Mouse (Mus musculus): ENCODE results near the gene Hsd17b3. TPM values are rescaled to one million over a fixed set of nuclear protein-coding genes. Genes with fewer than 3 reads are reported as not detected.
"Not testable (repeated sequence)": the region's sequence is repeated elsewhere in the genome, so short reads cannot be mapped to it uniquely, and the experiment has no call there.

The Hsd17b3 gene
- polyA plus RNA-seq, 1 experiment from 2014 or later = not detected

- Histone ChIP-seq H3K36me3 (no peaks in the 10 kb centered on the region), H3K4me2 (no peak overlapping the region), H3K4me3 (replicated peaks) (no peak overlapping the region), H3K4me1 (replicated peaks) (peaks cover 9% of the 10 kb centered on the region; the same call in 1 of the 2 replicates), H3K9me3 (no peaks in the 10 kb centered on the region), H3K27ac (no peak overlapping the region), H3K27me3 (no peaks in the 10 kb centered on the region), H3K9ac (replicated peaks) (no peak overlapping the region)
- WGBS = 41% methylated on average over 16 of the region's 16 CpGs
- no peak; the same call in 1 of the 2 replicates for ATAC-seq (ENCODE audit: insufficient number of reproducible peaks, insufficient read depth, low FRiP score, low TSS enrichment, low read depth)
Measured at GRCm38 (mm10) chr13:64081012-64081919, 7.8 kb downstream of the Hsd17b3 start.

GRCm38 (mm10) chr13:64077591-64077990 lies 11.4 kb downstream of the Hsd17b3 start:
- ATAC-seq (ENCODE audit: insufficient number of reproducible peaks, insufficient read depth, low FRiP score, low TSS enrichment, low read depth) = no peak
- Histone ChIP-seq H3K4me1 (replicated peaks) (peaks cover 9% of the 10 kb centered on the region; the same call in 1 of the 2 replicates), H3K36me3 (no peaks in the 10 kb centered on the region), H3K9me3 (no peaks in the 10 kb centered on the region), H3K27ac (no peak overlapping the region), H3K27me3 (no peaks in the 10 kb centered on the region), H3K4me2 (no peak overlapping the region), H3K9ac (replicated peaks) (no peak overlapping the region), H3K4me3 (replicated peaks) (no peak overlapping the region)
- 91% methylated on average over 5 of the region's 5 CpGs for WGBS

DNA sequence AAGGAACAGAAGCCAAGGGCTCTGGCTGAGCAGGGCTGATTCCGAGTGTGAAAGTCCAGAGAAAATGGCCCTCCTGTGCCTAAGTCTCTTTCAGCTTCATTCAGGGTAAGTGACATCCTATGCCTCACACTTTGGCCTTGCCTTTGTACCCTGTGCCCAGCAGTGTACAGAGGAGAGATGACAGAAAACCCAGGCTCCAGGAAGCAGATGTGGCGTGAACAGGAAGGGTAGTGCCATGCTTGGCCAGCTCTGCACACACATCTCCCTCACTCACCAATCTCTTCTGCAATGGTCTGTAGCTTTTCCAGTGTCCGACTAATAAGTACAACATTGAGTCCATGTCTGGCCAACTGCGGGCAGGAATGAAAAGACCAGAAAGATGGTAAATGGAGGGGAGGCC lies 13.0 kb downstream of the Hsd17b3 start:
- H3K4me1 ChIP-seq (replicated peaks) = no peaks in the 10 kb centered on the region
- WGBS = 83% methylated on average over 4 of the region's 4 CpGs
- H3K27me3 ChIP-seq = no peaks in the 10 kb centered on the region
- no peaks in the 10 kb centered on the region for H3K9me3 ChIP-seq
- H3K27ac ChIP-seq = no peak overlapping the region
- no peak for ATAC-seq (ENCODE audit: insufficient number of reproducible peaks, insufficient read depth, low FRiP score, low TSS enrichment, low read depth)
- no peak overlapping the region for H3K4me3 ChIP-seq (replicated peaks)
- no peak overlapping the region for H3K9ac ChIP-seq (replicated peaks)
- H3K4me2 ChIP-seq = no peak overlapping the region
- H3K36me3 ChIP-seq = no peaks in the 10 kb centered on the region

DNA sequence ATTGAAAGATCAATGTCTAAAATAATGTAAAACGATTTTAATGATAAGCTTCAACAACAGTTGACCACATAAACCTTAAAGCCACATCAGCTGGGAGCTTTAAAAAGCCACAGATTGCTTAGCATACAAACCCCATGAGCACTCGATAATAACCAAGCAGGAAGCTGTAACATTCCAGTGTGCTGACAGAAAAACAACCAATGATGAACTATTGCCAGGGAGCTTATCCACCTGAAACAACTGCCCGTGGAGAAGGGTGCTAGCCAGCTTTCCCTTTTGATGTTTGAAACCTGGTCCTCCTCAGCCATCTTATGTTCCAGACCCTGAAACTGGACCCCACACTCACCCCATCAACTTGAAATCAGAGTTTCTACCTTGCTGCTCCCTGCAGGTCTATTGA lies 22.4 kb downstream of the Hsd17b3 start:
- no peaks in the 10 kb centered on the region for H3K36me3 ChIP-seq
- no peaks in the 10 kb centered on the region for H3K27me3 ChIP-seq
- H3K4me3 ChIP-seq (replicated peaks) = no peak overlapping the region
- H3K4me2 ChIP-seq = no peak overlapping the region
- peaks cover 16% of the 10 kb centered on the region for H3K4me1 ChIP-seq (replicated peaks)
- 15% methylated on average over 3 of the region's 3 CpGs for WGBS
- ATAC-seq (ENCODE audit: insufficient number of reproducible peaks, insufficient read depth, low FRiP score, low TSS enrichment, low read depth) = no peak
- no peak overlapping the region for H3K27ac ChIP-seq
- no peak overlapping the region for H3K9ac ChIP-seq (replicated peaks)
- no peaks in the 10 kb centered on the region for H3K9me3 ChIP-seq

GRCm38 (mm10) chr13:64064276-64064675 lies 24.8 kb downstream of the Hsd17b3 start:
- no peaks in the 10 kb centered on the region for H3K27me3 ChIP-seq
- no peak for ATAC-seq (ENCODE audit: insufficient number of reproducible peaks, insufficient read depth, low FRiP score, low TSS enrichment, low read depth)

GRCm38 (mm10) chr13:64060935-64061506 lies 28.0 kb downstream of the Hsd17b3 start:
- no peak for ATAC-seq (ENCODE audit: insufficient number of reproducible peaks, insufficient read depth, low FRiP score, low TSS enrichment, low read depth)

More at GRCm38 (mm10) chr13:64064276-64064675, 24.8 kb downstream of the Hsd17b3 start:
- H3K4me2 ChIP-seq = no peak overlapping the region
- no peak overlapping the region for H3K9ac ChIP-seq (replicated peaks)
- no peaks in the 10 kb centered on the region for H3K9me3 ChIP-seq
- peaks cover 16% of the 10 kb centered on the region for H3K4me1 ChIP-seq (replicated peaks)
- no peak overlapping the region for H3K27ac ChIP-seq
- no peak overlapping the region for H3K4me3 ChIP-seq (replicated peaks)
- no peaks in the 10 kb centered on the region for H3K36me3 ChIP-seq

DNA sequence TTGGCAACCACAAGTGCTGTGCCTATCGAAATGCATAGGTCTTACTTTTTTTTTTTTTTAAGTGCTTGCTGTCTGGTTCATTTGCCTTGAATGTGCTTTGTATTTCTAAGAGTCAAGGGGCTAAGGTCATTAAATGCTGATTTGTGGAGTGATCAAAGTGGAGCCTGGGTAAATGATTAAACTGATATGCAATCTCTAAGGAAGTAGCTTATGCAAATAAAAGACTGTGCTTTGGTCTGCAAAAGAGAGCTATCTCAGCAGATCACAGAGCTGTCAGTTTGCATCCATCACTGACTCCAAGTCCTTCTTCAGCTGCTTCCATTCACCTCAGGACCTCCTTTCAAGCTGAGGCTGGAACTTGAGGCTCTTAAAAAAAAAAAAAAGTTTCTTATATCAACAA lies 35.1 kb downstream of the Hsd17b3 start:
- ATAC-seq (ENCODE audit: insufficient number of reproducible peaks, insufficient read depth, low FRiP score, low TSS enrichment, low read depth) = no peak
- H3K27ac ChIP-seq = no peak overlapping the region
- no peak overlapping the region for H3K4me2 ChIP-seq
- H3K9ac ChIP-seq (replicated peaks) = no peak overlapping the region
- no peaks in the 10 kb centered on the region for H3K27me3 ChIP-seq
- H3K4me3 ChIP-seq (replicated peaks) = no peak overlapping the region
- no peaks in the 10 kb centered on the region for H3K36me3 ChIP-seq
- 77% methylated on average over 1 of the region's 1 CpGs for WGBS
- H3K4me1 ChIP-seq (replicated peaks) = no peaks in the 10 kb centered on the region
- peaks cover 5% of the 10 kb centered on the region; the same call in 1 of the 2 replicates for H3K9me3 ChIP-seq

More at GRCm38 (mm10) chr13:64060935-64061506, 28.0 kb downstream of the Hsd17b3 start:
- WGBS = 87% methylated on average over 5 of the region's 5 CpGs
- H3K27me3 ChIP-seq = no peaks in the 10 kb centered on the region
- no peaks in the 10 kb centered on the region for H3K36me3 ChIP-seq
- no peak overlapping the region for H3K4me3 ChIP-seq (replicated peaks)
- H3K27ac ChIP-seq = no peak overlapping the region
- no peaks in the 10 kb centered on the region for H3K9me3 ChIP-seq
- H3K9ac ChIP-seq (replicated peaks) = no peak overlapping the region
- no peak overlapping the region for H3K4me2 ChIP-seq
- H3K4me1 ChIP-seq (replicated peaks) = peaks cover 4% of the 10 kb centered on the region

GRCm38 (mm10) chr13:64052281-64052680 lies 36.7 kb downstream of the Hsd17b3 start:
- H3K27ac ChIP-seq = not testable (repeated sequence)

GRCm38 (mm10) chr13:64050895-64051294 lies 38.1 kb downstream of the Hsd17b3 start:
- Histone ChIP-seq H3K4me2 (no peak overlapping the region), H3K4me1 (replicated peaks) (no peaks in the 10 kb centered on the region), H3K27ac (no peak overlapping the region), H3K27me3 (no peaks in the 10 kb centered on the region), H3K9me3 (peaks cover 5% of the 10 kb centered on the region; the same call in 1 of the 2 replicates), H3K36me3 (no peaks in the 10 kb centered on the region), H3K9ac (replicated peaks) (no peak overlapping the region), H3K4me3 (replicated peaks) (no peak overlapping the region)
- 55% methylated on average over 4 of the region's 4 CpGs for WGBS
- no peak for ATAC-seq (ENCODE audit: insufficient number of reproducible peaks, insufficient read depth, low FRiP score, low TSS enrichment, low read depth)

More at GRCm38 (mm10) chr13:64052281-64052680, 36.7 kb downstream of the Hsd17b3 start:
- H3K4me2 ChIP-seq; H3K9me3 ChIP-seq; ATAC-seq (ENCODE audit: insufficient number of reproducible peaks, insufficient read depth, low FRiP score, low TSS enrichment, low read depth); H3K4me1 ChIP-seq (replicated peaks); H3K9ac ChIP-seq (replicated peaks); H3K27me3 ChIP-seq; H3K36me3 ChIP-seq; H3K4me3 ChIP-seq (replicated peaks): not testable (repeated sequence)
- 92% methylated on average over 2 of the region's 2 CpGs for WGBS

DNA sequence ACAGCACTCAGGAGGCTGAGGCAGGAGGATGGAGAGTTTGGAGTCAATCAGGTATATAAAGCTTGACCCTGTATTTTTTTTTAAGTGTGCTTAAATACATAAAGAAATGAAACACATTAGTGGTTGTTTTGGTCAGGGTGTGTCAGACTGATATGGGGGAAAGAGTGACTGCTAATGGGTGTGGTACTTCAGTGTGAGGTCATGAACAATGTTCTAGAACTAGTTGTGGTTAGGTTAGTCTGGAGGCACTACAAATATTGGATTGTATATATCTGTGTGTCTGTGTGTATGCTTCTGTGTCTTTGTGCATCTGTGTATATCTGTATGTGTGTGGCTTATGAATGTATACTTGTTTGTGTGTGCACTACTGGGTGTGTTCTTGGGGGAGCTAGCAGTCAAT lies 39.5 kb downstream of the Hsd17b3 start:
- Histone ChIP-seq H3K27ac (no peak overlapping the region), H3K9me3 (peaks cover under 1% of the 10 kb centered on the region; the same call in 1 of the 2 replicates), H3K27me3 (no peaks in the 10 kb centered on the region), H3K9ac (replicated peaks) (no peak overlapping the region), H3K4me1 (replicated peaks) (no peaks in the 10 kb centered on the region), H3K4me2 (no peak overlapping the region), H3K4me3 (replicated peaks) (no peak overlapping the region), H3K36me3 (no peaks in the 10 kb centered on the region)
- ATAC-seq (ENCODE audit: insufficient number of reproducible peaks, insufficient read depth, low FRiP score, low TSS enrichment, low read depth) = no peak

DNA sequence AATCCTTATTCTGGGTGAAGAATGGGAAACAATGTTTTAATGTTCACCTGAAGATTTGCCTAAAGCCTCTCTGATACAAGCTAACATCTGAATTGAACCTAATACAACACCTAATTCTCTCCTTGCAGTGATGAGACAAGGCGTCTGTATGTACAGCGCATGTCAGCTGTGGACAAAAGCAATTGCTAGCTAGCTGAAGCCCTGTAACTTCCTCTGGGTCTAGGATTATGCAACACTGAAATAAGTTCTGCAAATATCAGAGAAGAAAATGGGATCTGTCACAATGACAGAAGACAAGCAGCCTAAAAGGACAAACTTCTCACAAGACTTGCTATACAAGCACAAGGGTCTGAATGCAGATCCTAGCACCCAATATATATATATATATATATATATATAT lies 40.6 kb downstream of the Hsd17b3 start:
- H3K9ac ChIP-seq (replicated peaks) = no peak overlapping the region
- ATAC-seq (ENCODE audit: insufficient number of reproducible peaks, insufficient read depth, low FRiP score, low TSS enrichment, low read depth) = no peak

More for the DNA sequence above, 40.6 kb downstream of the Hsd17b3 start:
- no peaks in the 10 kb centered on the region for H3K27me3 ChIP-seq
- H3K36me3 ChIP-seq = no peaks in the 10 kb centered on the region
- H3K4me3 ChIP-seq (replicated peaks) = no peak overlapping the region
- H3K9me3 ChIP-seq = no peaks in the 10 kb centered on the region
- H3K27ac ChIP-seq = no peak overlapping the region
- WGBS = 90% methylated on average over 2 of the region's 2 CpGs
- no peak overlapping the region for H3K4me2 ChIP-seq
- no peaks in the 10 kb centered on the region for H3K4me1 ChIP-seq (replicated peaks)

All from limb, embryonic 12.5 days (tissue).